Mouse (Mus musculus) lung, embryonic 16.5 days (tissue): ENCODE data around the gene Zswim4. TPM values are rescaled to one million over a fixed set of nuclear protein-coding genes. Genes with fewer than 3 reads are reported as not detected.

ENCODE experiments used
- ATAC-seq: fragments of 200-750 bp; cut with Nextera tagmentation; 2 replicates; pipeline ENCODE4 v1.8.0; 2017; ENCODE audit warnings: low read depth, mild to moderate bottlenecking, moderate library complexity
- H3K27ac ChIP-seq: fragments of 300-500 bp; sonication (generic); 2 replicates; pipeline ENCODE4 v1.5.1; 2014; ENCODE audit warnings: mild to moderate bottlenecking, control low read depth, low read length
- H3K27me3 ChIP-seq: fragments of 300-500 bp; sonication (generic); 2 replicates; pipeline ENCODE4 v1.6.1; 2014; ENCODE audit warnings: low read depth, low read length, mixed read lengths; ENCODE audit not compliant: control insufficient read depth, insufficient read depth
- H3K36me3 ChIP-seq: fragments of 300-500 bp; sonication (generic); 2 replicates; pipeline ENCODE4 v1.6.1; 2014; ENCODE audit warnings: low read length; ENCODE audit not compliant: control insufficient read depth, insufficient read depth
- H3K4me1 ChIP-seq: fragments of 300-500 bp; sonication (generic); replicated peaks from 2 replicates; pipeline ENCODE4 v1.6.1; 2014; ENCODE audit warnings: low read length, mixed read lengths; ENCODE audit not compliant: control insufficient read depth, insufficient read depth
- H3K4me2 ChIP-seq: fragments of 300-500 bp; sonication (generic); 2 replicates; pipeline ENCODE4 v1.6.1; 2014; ENCODE audit warnings: low read depth, low read length, control low read depth
- H3K4me3 ChIP-seq: fragments of 300-500 bp; sonication (generic); 2 replicates; pipeline ENCODE4 v1.5.1; 2014; ENCODE audit warnings: mild to moderate bottlenecking, low read length, control low read depth
- H3K9ac ChIP-seq: fragments of 300-500 bp; sonication (generic); 2 replicates; pipeline ENCODE4 v1.6.1; 2014; ENCODE audit warnings: low read length, control low read depth
- H3K9me3 ChIP-seq: fragments of 300-500 bp; sonication (generic); 2 replicates; pipeline ENCODE4 v1.6.1; 2016; ENCODE audit warnings: low read length; ENCODE audit not compliant: control insufficient read depth
- whole genome bisulfite sequencing: fragments of 180-500 bp; shearing (Covaris S2); extraction: QIAGEN DNeasy Blood & Tissue Kit; methylation state at CpG from one replicate; pipeline ENCODE4 v1.1.7; 2014; 5-methylcytosine and 5-hydroxymethylcytosine counted together
- polyA plus RNA-seq: library from polyadenylated mRNA; unstranded; fragments of >200 nt; fragmentation: Nextera tagmentation; extraction: Ambion mirVana; gene quantifications from 2 replicates; pipeline ENCODE4 v1.2.1, GENCODE M21; 2015

Gene Zswim4
- polyA plus RNA-seq, 1 experiment from 2014 or later = 14.6 TPM

DNA sequence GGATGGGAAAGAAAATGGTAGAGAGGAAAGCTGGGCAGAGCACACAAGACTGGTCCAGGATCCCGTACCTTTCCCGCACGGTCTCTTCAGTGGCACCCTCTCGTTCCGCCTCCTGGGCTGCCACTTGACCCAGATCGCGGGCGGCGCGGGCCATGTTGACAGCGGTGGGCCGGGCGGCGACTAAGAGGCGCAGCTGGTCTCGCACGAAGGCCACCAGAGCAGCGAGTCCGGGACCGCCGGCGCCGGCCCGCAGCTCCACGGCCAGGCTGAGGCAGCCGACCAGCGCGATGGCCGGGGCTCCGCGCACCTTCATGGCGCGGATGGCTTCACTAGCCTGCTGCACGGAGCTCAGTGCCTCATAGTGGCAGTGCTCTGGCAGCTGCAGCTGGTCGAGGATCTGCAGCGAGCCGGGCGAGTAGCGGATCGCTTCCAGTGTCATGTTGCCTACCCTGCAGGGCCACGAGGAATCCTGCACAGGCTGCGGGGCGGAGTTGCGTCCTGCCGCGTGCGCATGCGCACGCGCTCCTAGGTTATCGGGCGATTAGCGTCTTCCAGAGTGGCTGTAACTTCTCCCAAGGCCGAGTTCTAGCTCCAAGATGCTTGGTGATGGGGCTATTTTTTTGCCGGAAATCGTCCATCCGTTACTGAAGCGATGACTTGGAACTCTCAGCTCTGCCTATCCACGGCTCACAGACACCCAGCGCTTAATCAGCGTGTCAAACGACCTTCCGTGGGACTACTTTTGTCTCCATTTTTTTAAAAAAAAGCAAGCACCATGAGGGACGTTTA, 20.2 kb upstream of the Zswim4 start, which contains the start of gene Mri1:
Gene Mri1, minus strand, starts transcription at position 505 of the 789 bp plus-strand sequence.
- Histone ChIP-seq H3K27ac (peak within 1 kb of the TSS; percentile 90), H3K9ac (peak within 1 kb of the TSS; percentile 86), H3K4me3 (peak within 1 kb of the TSS; percentile 82), H3K9me3 (no peaks in the 10 kb centered on the region), H3K4me2 (peak within 1 kb of the TSS; percentile 97), H3K27me3 (no peaks in the 10 kb centered on the region), H3K36me3 (peaks cover 15% of the 10 kb centered on the region), H3K4me1 (peaks cover 14% of the 10 kb centered on the region)
- ATAC-seq = peak; percentile 93
- WGBS = under 1% methylated on average over 62 of the region's 64 CpGs

DNA sequence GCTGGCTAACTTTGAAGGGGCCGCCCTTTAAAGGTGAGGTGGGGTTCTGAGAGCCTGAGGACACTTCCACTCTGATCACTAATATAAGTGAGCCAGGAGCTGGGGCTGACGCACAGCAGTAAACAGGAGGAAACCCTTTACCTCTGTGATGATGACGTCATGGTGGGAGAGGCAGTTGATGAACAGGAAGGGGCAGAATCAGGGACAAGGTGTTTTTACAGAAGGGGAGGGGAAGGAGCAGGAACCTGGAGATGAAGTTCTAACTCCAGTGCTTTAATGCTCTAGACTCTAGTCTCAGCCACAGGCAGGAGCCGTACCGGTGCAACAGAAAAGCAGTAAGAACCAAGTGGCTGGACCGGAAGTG, 19.6 kb upstream of the Zswim4 start:
- peaks cover 13% of the 10 kb centered on the region for H3K36me3 ChIP-seq
- ATAC-seq = no peak; the same call in 1 of the 2 replicates
- WGBS = 10% methylated on average over 6 of the region's 6 CpGs
- H3K4me2 ChIP-seq = peak overlapping the region; percentile 97
- H3K9ac ChIP-seq = peak overlapping the region; percentile 86
- no peaks in the 10 kb centered on the region for H3K27me3 ChIP-seq
- H3K4me3 ChIP-seq = peak overlapping the region; percentile 82
- H3K9me3 ChIP-seq = no peaks in the 10 kb centered on the region
- peaks cover 14% of the 10 kb centered on the region for H3K4me1 ChIP-seq
- peak overlapping the region; percentile 90 for H3K27ac ChIP-seq

DNA sequence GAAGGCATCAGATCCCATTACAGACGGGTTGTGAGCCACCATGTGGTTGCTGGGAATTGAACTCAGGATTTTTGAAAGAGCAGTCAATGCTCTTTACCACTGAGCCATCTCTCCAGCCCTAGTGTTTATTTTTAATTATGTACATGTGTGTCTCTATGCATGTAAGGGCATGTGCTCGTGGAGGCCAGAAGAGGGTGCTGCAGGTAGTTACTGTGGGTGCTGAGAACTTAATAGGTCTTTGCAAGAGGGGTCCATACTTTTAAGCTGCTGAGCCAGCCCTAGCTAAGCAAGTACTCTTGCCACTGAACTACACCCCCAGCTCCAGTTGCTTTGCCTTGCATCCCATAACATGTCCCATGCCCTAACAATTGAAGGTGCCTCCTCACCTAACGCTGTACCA, 19.0 kb upstream of the Zswim4 start:
- H3K4me3 ChIP-seq = peak overlapping the region; percentile 82
- peak overlapping the region; percentile 97 for H3K4me2 ChIP-seq
- H3K36me3 ChIP-seq = peaks cover 12% of the 10 kb centered on the region
- no peaks in the 10 kb centered on the region for H3K9me3 ChIP-seq
- no peaks in the 10 kb centered on the region for H3K27me3 ChIP-seq
- H3K4me1 ChIP-seq = peaks cover 14% of the 10 kb centered on the region
- no peak for ATAC-seq
- WGBS = 83% methylated on average over 3 of the region's 3 CpGs
- peak overlapping the region; percentile 86 for H3K9ac ChIP-seq
- 0 out of 2 replicates have a peak overlapping the region, but pooled peaks have one; percentile 1 for H3K27ac ChIP-seq

DNA sequence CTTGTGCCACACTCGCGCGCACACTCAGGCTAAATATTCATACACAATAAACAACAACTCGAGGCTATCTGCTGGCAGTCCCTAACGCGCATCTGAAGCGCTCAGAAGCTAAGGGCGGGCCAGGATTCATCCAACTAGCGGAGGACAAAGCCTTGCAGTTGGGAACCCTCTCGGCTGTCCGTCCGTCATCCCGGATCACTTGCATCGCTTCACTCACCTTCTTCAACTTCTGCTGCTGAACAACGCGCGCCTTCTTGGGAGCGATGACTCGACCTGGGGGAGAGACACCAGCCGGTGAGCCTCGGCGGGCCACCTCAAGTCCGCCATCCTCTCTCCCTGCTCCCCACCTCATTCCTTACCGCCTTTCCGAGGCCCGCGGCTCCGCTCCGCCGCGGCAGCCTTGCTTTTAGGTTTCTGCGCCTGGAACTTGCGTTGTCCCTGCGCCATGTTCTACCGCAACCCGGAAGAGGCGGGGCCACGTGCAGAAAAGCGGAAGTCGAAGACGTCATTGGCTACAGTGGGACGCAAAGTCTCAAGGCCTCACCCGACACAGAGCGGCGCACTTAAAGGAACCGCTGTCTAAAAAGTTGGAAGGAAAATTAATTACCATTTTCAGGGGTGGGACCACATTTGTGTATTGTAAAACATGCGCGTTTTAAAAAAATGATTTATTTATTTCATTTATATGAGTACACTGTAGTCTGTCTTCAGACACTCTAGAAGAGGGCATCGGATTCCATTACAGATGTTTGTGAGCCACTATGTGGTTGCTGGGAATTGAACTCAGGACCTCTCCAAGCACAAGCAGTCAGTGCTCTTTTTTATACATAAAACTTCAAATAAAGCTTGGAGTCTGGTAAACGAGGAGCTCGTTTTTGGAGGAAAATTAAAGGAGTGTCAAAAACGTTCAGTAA, 12.7 kb upstream of the Zswim4 start, which contains the start of gene D8Ertd738e:
Gene D8Ertd738e, minus strand, starts transcription at position 463 of the 914 bp plus-strand sequence.
- H3K36me3 ChIP-seq = peaks cover 24% of the 10 kb centered on the region

DNA sequence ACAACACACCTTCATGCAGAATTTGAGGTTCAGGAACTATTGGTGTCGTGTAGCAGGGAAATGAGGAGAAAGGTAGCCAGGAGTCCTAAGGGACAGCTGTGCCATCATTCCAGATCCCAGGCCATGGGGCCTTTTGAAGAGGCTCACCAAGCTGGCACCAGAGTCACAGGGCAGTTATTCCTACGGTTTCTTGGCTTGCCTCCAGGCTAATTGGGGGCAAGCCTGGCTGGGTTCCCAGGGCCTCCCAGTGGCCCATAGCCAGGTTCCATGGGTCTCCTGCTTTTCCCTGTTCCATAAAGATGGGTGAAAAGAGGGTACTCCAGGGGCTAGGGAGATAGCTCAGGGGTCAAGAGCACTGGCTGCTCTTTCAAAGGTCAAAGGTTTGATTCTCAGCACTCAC, 5.0 kb upstream of the Zswim4 start:
- H3K36me3 ChIP-seq = peaks cover 20% of the 10 kb centered on the region
- no peak overlapping the region for H3K4me3 ChIP-seq
- H3K4me2 ChIP-seq = no peak overlapping the region
- H3K9ac ChIP-seq = no peak overlapping the region
- no peaks in the 10 kb centered on the region for H3K27me3 ChIP-seq
- H3K27ac ChIP-seq = no peak overlapping the region
- no peak for ATAC-seq
- no peaks in the 10 kb centered on the region for H3K9me3 ChIP-seq
- WGBS = 46% methylated on average over 2 of the region's 2 CpGs
- H3K4me1 ChIP-seq = 0 out of 2 replicates have a peak, but pooled peaks cover 6% of the 10 kb centered on the region

More for the DNA sequence above, 12.7 kb upstream of the Zswim4 start, which contains the start of gene D8Ertd738e:
- Histone ChIP-seq H3K4me2 (peak within 1 kb of the TSS; percentile 62), H3K9ac (peak within 1 kb of the TSS; percentile 94), H3K27me3 (no peaks in the 10 kb centered on the region), H3K4me3 (peak within 1 kb of the TSS; percentile 91), H3K9me3 (no peaks in the 10 kb centered on the region), H3K4me1 (0 out of 2 replicates have a peak, but pooled peaks cover 3% of the 10 kb centered on the region), H3K27ac (peak within 1 kb of the TSS; percentile 69)
- 3% methylated on average over 52 of the region's 52 CpGs for WGBS
- ATAC-seq = peak; percentile 95

DNA sequence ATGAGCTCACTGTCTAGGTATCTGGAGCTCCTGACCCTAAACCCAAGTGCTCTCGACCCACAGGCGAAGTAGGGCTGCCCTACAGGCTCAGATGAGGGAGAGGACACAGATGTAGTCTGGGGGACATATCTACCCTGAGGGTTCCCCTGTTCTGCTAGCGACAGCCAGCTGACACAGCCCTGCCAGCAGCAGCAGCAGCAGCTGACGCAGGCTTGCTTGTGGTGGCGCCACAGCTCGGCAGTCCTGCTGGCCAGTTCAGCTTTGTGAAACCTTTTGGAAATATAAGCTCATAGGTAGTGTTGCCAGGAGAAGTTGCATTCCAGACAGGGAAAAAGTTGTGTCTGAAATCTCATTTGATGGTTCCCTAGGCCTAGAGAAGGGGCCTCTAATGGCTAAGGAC, 4.3 kb upstream of the Zswim4 start:
- ATAC-seq = no peak
- no peak overlapping the region for H3K9ac ChIP-seq

DNA sequence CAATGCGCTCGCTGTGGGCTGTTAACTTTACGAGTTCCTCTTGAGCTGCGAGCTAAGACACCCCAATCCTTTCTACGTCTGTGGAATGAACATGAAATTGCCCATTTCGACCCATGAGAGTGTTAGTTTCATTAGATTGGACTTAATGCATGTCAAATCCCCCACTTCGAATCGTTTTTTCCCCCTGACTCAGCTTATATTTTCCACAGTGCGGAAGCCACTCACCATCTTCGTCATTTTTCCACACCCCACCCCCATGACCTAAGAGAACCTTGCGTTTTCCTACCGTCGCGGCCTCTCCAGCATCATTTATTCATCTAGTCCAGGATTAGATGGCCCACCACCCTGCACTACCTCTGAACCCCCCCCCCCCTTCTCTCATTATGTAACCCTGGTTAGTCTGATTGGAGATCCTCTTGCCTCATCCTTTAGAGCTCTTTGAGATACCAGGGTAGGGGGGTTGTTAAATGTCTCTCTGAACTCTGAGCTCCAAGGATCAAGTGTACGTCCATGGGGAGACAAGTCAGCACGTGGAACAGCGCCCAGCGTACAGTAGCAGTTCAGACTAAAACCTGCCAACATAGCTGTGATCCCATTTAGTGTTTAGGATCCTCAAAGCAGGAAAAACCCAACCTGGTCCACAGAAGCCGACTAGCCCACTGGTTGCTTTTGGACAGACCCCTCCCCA, 831 bp upstream of the Zswim4 start:
- no peaks in the 10 kb centered on the region for H3K9me3 ChIP-seq
- 13% methylated on average over 19 of the region's 19 CpGs for WGBS
- H3K4me1 ChIP-seq = peaks cover 14% of the 10 kb centered on the region
- no peak for ATAC-seq
- H3K36me3 ChIP-seq = peaks cover 3% of the 10 kb centered on the region; the same call in 1 of the 2 replicates
- peak overlapping the region; percentile 86 for H3K4me3 ChIP-seq
- peak overlapping the region; percentile 75 for H3K9ac ChIP-seq
- peak overlapping the region; percentile 61 for H3K4me2 ChIP-seq
- no peaks in the 10 kb centered on the region for H3K27me3 ChIP-seq
- peak overlapping the region; percentile 70 for H3K27ac ChIP-seq

More for the DNA sequence above, 4.3 kb upstream of the Zswim4 start:
- 31% methylated on average over 6 of the region's 6 CpGs for WGBS
- Histone ChIP-seq H3K9me3 (no peaks in the 10 kb centered on the region), H3K36me3 (peaks cover 17% of the 10 kb centered on the region), H3K27ac (no peak overlapping the region), H3K4me3 (no peak overlapping the region), H3K27me3 (no peaks in the 10 kb centered on the region), H3K4me1 (0 out of 2 replicates have a peak, but pooled peaks cover 6% of the 10 kb centered on the region), H3K4me2 (no peak overlapping the region)

DNA sequence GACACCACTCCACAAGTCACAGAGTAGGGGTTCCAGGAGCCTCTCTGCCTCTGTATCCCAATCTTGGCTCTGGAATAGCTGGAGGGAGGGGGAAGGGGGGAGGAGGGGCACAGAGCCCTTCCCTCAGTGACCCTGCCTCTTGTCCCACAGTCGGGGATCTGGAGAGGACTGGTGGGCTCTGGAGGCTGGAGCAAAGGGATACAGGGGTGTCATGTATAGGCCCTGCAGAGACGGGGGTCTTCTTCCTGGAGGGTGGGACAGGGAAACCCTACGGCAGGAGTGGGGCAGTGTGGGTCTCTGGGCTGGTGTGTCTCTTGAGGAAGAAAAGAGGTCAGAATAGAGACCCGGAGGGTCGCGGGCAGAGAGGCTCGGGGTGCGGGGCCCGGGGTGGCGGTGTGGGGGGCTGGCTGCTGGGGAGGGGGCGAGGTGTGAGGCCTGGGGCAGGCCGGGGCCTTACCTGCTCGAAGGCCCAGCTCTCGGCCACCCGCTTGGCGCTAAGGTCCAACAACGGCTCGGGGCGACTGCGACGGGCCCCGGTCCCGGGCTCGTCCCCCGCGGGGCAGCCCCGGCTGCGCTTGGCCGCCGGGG, 351 bp downstream of the Zswim4 start:
- peak overlapping the region; percentile 99 for H3K9ac ChIP-seq
- H3K9me3 ChIP-seq = no peaks in the 10 kb centered on the region
- H3K27ac ChIP-seq = peak overlapping the region; percentile 64
- H3K4me1 ChIP-seq = peaks cover 11% of the 10 kb centered on the region
- peak overlapping the region; percentile 57 for H3K4me2 ChIP-seq
- no peaks in the 10 kb centered on the region for H3K27me3 ChIP-seq
- WGBS = under 1% methylated on average over 18 of the region's 30 CpGs
- H3K4me3 ChIP-seq = peak overlapping the region; percentile 86
- peak; percentile 4 for ATAC-seq
- peaks cover 11% of the 10 kb centered on the region; the same call in 1 of the 2 replicates for H3K36me3 ChIP-seq
